Mouse (Mus musculus) heart, embryonic 12.5 days (tissue): ENCODE data around the gene Dek. TPM values are rescaled to one million over a fixed set of nuclear protein-coding genes. Genes with fewer than 3 reads are reported as not detected.

Source experiments
- ATAC-seq: fragments of 200-750 bp; cut with Nextera tagmentation; 2 replicates; pipeline ENCODE4 v1.8.0; 2017; ENCODE audit warnings: moderate TSS enrichment, moderate library complexity; ENCODE audit not compliant: insufficient number of reproducible peaks, low FRiP score
- H3K27ac ChIP-seq: fragments of 300-500 bp; sonication (generic); 2 replicates; pipeline ENCODE4 v1.5.1; 2016; ENCODE audit warnings: mild to moderate bottlenecking, moderate library complexity; ENCODE audit not compliant: poor library complexity, severe bottlenecking
- H3K27me3 ChIP-seq: fragments of 300-500 bp; sonication (generic); replicated peaks from 2 replicates; pipeline ENCODE4 v1.6.1; 2016; ENCODE audit warnings: mild to moderate bottlenecking, moderate library complexity
- H3K36me3 ChIP-seq: fragments of 300-500 bp; sonication (generic); 2 replicates; pipeline ENCODE4 v1.6.1; 2016; ENCODE audit warnings: mild to moderate bottlenecking, moderate library complexity
- H3K4me1 ChIP-seq: fragments of 300-500 bp; sonication (generic); replicated peaks from 2 replicates; pipeline ENCODE4 v1.6.1; 2016; ENCODE audit warnings: mild to moderate bottlenecking
- H3K4me2 ChIP-seq: fragments of 300-500 bp; sonication (generic); 2 replicates; pipeline ENCODE4 v1.6.1; 2016; ENCODE audit warnings: mild to moderate bottlenecking, moderate library complexity
- H3K4me3 ChIP-seq: fragments of 300-500 bp; sonication (generic); 2 replicates; pipeline ENCODE4 v1.5.1; 2016; ENCODE audit warnings: mild to moderate bottlenecking
- H3K9ac ChIP-seq: fragments of 300-500 bp; sonication (generic); 2 replicates; pipeline ENCODE4 v1.6.1; 2016; ENCODE audit warnings: mild to moderate bottlenecking, moderate library complexity
- H3K9me3 ChIP-seq: fragments of 300-500 bp; sonication (generic); replicated peaks from 2 replicates; pipeline ENCODE4 v1.6.1; 2016; ENCODE audit warnings: mild to moderate bottlenecking, moderate library complexity
- WGBS: fragments of 180-500 bp; shearing (Covaris S2); methylation state at CpG from one replicate; pipeline ENCODE4 v1.1.7; 2016; 5-methylcytosine and 5-hydroxymethylcytosine counted together
- polyA plus RNA-seq: library from polyadenylated mRNA; unstranded; fragments of >200 nt; fragmentation: Nextera tagmentation; extraction: Ambion mirVana; gene quantifications from 2 replicates; pipeline ENCODE4 v1.2.1, GENCODE M21; 2016

The Dek gene
- polyA plus RNA-seq, 1 experiment from 2014 or later = 173 TPM

GRCm38 (mm10) chr13:47111185-47111584, 5.2 kb upstream of the Dek start:
- Histone ChIP-seq H3K4me1 (peaks cover 46% of the 10 kb centered on the region), H3K4me3 (no peak overlapping the region), H3K36me3 (no peaks in the 10 kb centered on the region), H3K27me3 (no peaks in the 10 kb centered on the region), H3K9me3 (no peaks in the 10 kb centered on the region), H3K4me2 (no peak overlapping the region), H3K27ac (no peak overlapping the region), H3K9ac (no peak overlapping the region)
- no peak for ATAC-seq
- WGBS = 68% methylated on average over 3 of the region's 3 CpGs

GRCm38 (mm10) chr13:47109239-47109638, 3.2 kb upstream of the Dek start:
- Histone ChIP-seq H3K9me3 (no peaks in the 10 kb centered on the region), H3K27me3 (no peaks in the 10 kb centered on the region), H3K36me3 (no peaks in the 10 kb centered on the region), H3K9ac (no peak overlapping the region), H3K4me1 (peaks cover 47% of the 10 kb centered on the region), H3K27ac (no peak overlapping the region), H3K4me3 (no peak overlapping the region), H3K4me2 (no peak overlapping the region)
- 62% methylated on average over 2 of the region's 2 CpGs for WGBS
- no peak for ATAC-seq

GRCm38 (mm10) chr13:47106580-47106888, 533 bp upstream of the Dek start:
- under 1% methylated on average over 20 of the region's 20 CpGs for WGBS
- H3K9me3 ChIP-seq = no peaks in the 10 kb centered on the region
- peak overlapping the region; percentile 100 for H3K27ac ChIP-seq
- peak; percentile 6; the same call in 1 of the 2 replicates for ATAC-seq
- peak overlapping the region; percentile 90 for H3K4me3 ChIP-seq
- H3K36me3 ChIP-seq = peaks cover 4% of the 10 kb centered on the region; the same call in 1 of the 2 replicates
- H3K4me1 ChIP-seq = peaks cover 40% of the 10 kb centered on the region
- H3K27me3 ChIP-seq = no peaks in the 10 kb centered on the region
- H3K4me2 ChIP-seq = peak overlapping the region; percentile 73
- H3K9ac ChIP-seq = peak overlapping the region; percentile 95

GRCm38 (mm10) chr13:47104856-47105541, 1.0 kb downstream of the Dek start:
- ATAC-seq = no peak
- Histone ChIP-seq H3K9ac (peak overlapping the region; percentile 95), H3K4me3 (peak overlapping the region; percentile 90), H3K27ac (peak overlapping the region; percentile 100), H3K27me3 (no peaks in the 10 kb centered on the region), H3K9me3 (no peaks in the 10 kb centered on the region), H3K4me2 (peak overlapping the region; percentile 73), H3K36me3 (peaks cover 12% of the 10 kb centered on the region), H3K4me1 (peaks cover 27% of the 10 kb centered on the region)
- under 1% methylated on average over 25 of the region's 25 CpGs for WGBS

GRCm38 (mm10) chr13:47104146-47104545, 1.9 kb downstream of the Dek start:
- H3K27ac ChIP-seq = no peak overlapping the region
- peak overlapping the region; percentile 56 for H3K9ac ChIP-seq
- no peaks in the 10 kb centered on the region for H3K27me3 ChIP-seq
- H3K4me1 ChIP-seq = peaks cover 24% of the 10 kb centered on the region
- H3K4me2 ChIP-seq = peak overlapping the region; percentile 73
- peaks cover 15% of the 10 kb centered on the region for H3K36me3 ChIP-seq
- 28% methylated on average over 2 of the region's 2 CpGs for WGBS
- H3K4me3 ChIP-seq = peak overlapping the region; percentile 31
- H3K9me3 ChIP-seq = no peaks in the 10 kb centered on the region
- no peak for ATAC-seq

GRCm38 (mm10) chr13:47100587-47100986, 5.4 kb downstream of the Dek start:
- Histone ChIP-seq H3K27ac (no peak overlapping the region), H3K4me3 (no peak overlapping the region), H3K4me2 (no peak overlapping the region), H3K9ac (no peak overlapping the region), H3K27me3 (no peaks in the 10 kb centered on the region), H3K9me3 (no peaks in the 10 kb centered on the region), H3K4me1 (peaks cover 18% of the 10 kb centered on the region), H3K36me3 (peaks cover 32% of the 10 kb centered on the region)
- 89% methylated on average over 2 of the region's 2 CpGs for WGBS
- no peak for ATAC-seq

- Histone ChIP-seq H3K4me3 (no peak overlapping the region), H3K27me3 (no peaks in the 10 kb centered on the region), H3K27ac (no peak overlapping the region), H3K4me1 (peaks cover 21% of the 10 kb centered on the region), H3K36me3 (peaks cover 43% of the 10 kb centered on the region), H3K4me2 (no peak overlapping the region), H3K9ac (no peak overlapping the region), H3K9me3 (no peaks in the 10 kb centered on the region)
- ATAC-seq = no peak
- 79% methylated on average over 7 of the region's 7 CpGs for WGBS
Measured at GRCm38 (mm10) chr13:47099265-47099664, 6.7 kb downstream of the Dek start.

- no peak overlapping the region for H3K4me2 ChIP-seq
- H3K9me3 ChIP-seq = no peaks in the 10 kb centered on the region
- ATAC-seq = no peak
- H3K27me3 ChIP-seq = no peaks in the 10 kb centered on the region
- H3K27ac ChIP-seq = no peak overlapping the region
- 89% methylated on average over 2 of the region's 2 CpGs for WGBS
- H3K4me1 ChIP-seq = peaks cover 7% of the 10 kb centered on the region; the same call in 1 of the 2 replicates
- H3K9ac ChIP-seq = no peak overlapping the region
- peaks cover 53% of the 10 kb centered on the region for H3K36me3 ChIP-seq
- no peak overlapping the region for H3K4me3 ChIP-seq
Measured at GRCm38 (mm10) chr13:47096591-47096990, 9.4 kb downstream of the Dek start.

GRCm38 (mm10) chr13:47093791-47094190, 12.2 kb downstream of the Dek start:
- no peaks in the 10 kb centered on the region for H3K9me3 ChIP-seq
- no peak for ATAC-seq
- peaks cover 55% of the 10 kb centered on the region for H3K36me3 ChIP-seq
- no peak overlapping the region for H3K9ac ChIP-seq
- peaks cover 7% of the 10 kb centered on the region; the same call in 1 of the 2 replicates for H3K4me1 ChIP-seq
- no peak overlapping the region for H3K27ac ChIP-seq
- no peak overlapping the region for H3K4me2 ChIP-seq
- WGBS = 91% methylated on average over 2 of the region's 2 CpGs
- H3K27me3 ChIP-seq = no peaks in the 10 kb centered on the region
- no peak overlapping the region for H3K4me3 ChIP-seq

GRCm38 (mm10) chr13:47089271-47089670, 16.7 kb downstream of the Dek start:
- H3K9ac ChIP-seq = no peak overlapping the region
- no peaks in the 10 kb centered on the region for H3K4me1 ChIP-seq
- H3K36me3 ChIP-seq = peaks cover 49% of the 10 kb centered on the region
- ATAC-seq = no peak
- 90% methylated on average over 2 of the region's 2 CpGs for WGBS
- H3K9me3 ChIP-seq = no peaks in the 10 kb centered on the region
- H3K27ac ChIP-seq = no peak overlapping the region
- H3K4me2 ChIP-seq = no peak overlapping the region
- no peaks in the 10 kb centered on the region for H3K27me3 ChIP-seq
- no peak overlapping the region for H3K4me3 ChIP-seq

GRCm38 (mm10) chr13:47088433-47088832, 17.6 kb downstream of the Dek start:
- no peaks in the 10 kb centered on the region for H3K4me1 ChIP-seq
- H3K4me2 ChIP-seq = no peak overlapping the region
- ATAC-seq = no peak
- no peaks in the 10 kb centered on the region for H3K9me3 ChIP-seq
- no peak overlapping the region for H3K27ac ChIP-seq
- no peaks in the 10 kb centered on the region for H3K27me3 ChIP-seq
- no peak overlapping the region for H3K9ac ChIP-seq
- no peak overlapping the region for H3K4me3 ChIP-seq
- peaks cover 42% of the 10 kb centered on the region for H3K36me3 ChIP-seq
- WGBS = 89% methylated on average over 1 of the region's 1 CpGs
